Comparison of ENCODE assay signal across 9 mouse cellular contexts in the genomic region with DNA sequence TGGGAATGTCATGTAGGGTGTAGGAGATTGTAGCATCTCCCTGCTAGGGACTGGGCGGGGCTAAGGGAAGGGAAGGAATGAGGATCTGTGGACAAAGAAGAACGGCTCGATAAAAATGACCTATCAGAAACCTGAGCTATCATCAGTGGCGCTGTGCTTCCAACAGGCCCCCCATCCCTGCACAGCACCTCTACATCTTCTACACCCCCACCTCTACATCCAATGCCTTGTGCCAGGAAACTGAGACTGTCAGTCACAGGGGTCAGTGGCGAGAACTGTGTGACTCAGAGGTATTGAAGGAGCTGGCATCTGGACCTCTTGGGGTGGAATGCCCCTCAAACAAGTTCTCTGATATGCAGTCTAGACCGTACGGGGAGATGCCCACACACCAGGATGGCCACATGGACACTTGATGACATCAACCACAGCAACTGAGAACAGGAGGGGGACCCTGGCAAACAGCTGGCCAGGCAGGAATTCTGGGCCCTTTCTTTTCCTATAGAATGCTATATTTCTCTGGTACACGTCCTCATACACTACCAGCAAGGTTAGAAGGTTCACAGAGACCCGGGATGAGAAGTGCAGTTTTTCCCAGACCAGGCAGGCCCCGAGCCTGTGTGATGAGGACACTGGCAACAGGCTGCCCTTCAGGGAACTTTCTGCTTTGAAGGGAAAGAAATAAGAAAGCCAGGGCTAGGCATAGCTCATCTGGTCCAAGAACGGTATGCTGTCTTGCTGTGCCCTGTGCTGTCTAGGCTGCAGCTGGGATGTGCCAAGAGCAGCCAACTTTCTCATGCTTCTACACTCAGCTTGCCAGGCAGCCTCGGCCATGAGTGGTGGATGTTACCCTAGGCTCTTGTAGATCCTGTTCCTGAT. TPM values are rescaled to one million over a fixed set of nuclear protein-coding genes. Genes with fewer than 3 reads are reported as not detected.
DNase-seq lines count a peak whose midpoint lies in the region; ATAC-seq and TF ChIP-seq lines count a peak whose summit lies in the region.
"Had no signal": no experiment of that assay in that cellular context is flagged by ENCODE, and none has a peak within 500 bp of the region (broad histone marks: within the 10 kb centered on the region; RNA-seq: fewer than 3 reads in every experiment).

No protein-coding gene starts in this region.

- peak overlapping the region; percentile 82 for H3K27ac ChIP-seq in layer of hippocampus, adult 2 months
- peak overlapping the region; percentile 95 for H3K27ac ChIP-seq in thymus, adult 2 months (ENCODE audit: control insufficient read depth, insufficient read depth, low read length)
- H3K27ac ChIP-seq in stomach, embryonic 16.5 days (ENCODE audit: low read length), result peak overlapping the region; percentile 80

- H3K27me3 ChIP-seq in thymus, adult 2 months (ENCODE audit: control insufficient read depth, insufficient read depth, low read length), result no peaks in the 10 kb centered on the region
- no peaks in the 10 kb centered on the region for H3K27me3 ChIP-seq in stomach, embryonic 16.5 days (ENCODE audit: control insufficient read depth, insufficient read depth, low read length)

- ATAC-seq in stomach, embryonic 16.5 days (ENCODE audit: insufficient read depth, low FRiP score), result peak; percentile 38; the same call in 1 of the 2 replicates

- H3K9me3 ChIP-seq in stomach, embryonic 16.5 days (replicated peaks; ENCODE audit: control insufficient read depth, low read length), result no peaks in the 10 kb centered on the region

- TF ChIP-seq POLR2A in thymus, adult 2 months (IDR thresholded peaks at IDR 0.05; ENCODE audit: control insufficient read depth, extremely low read depth, insufficient read depth, low read length, poor library complexity), result no peak

- 84% methylated on average over 12 of the region's 12 CpGs for WGBS in thymus, adult 2 months
- 74% methylated on average over 12 of the region's 12 CpGs for whole genome bisulfite sequencing in stomach, embryonic 16.5 days

- H3K4me2 ChIP-seq in stomach, embryonic 16.5 days (ENCODE audit: low read depth, low read length), result no peak overlapping the region

- intact Hi-C loops in heart, postnatal 10 days (cut with DNase I), result no loop called here

- TF ChIP-seq CTCF in layer of hippocampus, adult 2 months (conservative IDR thresholded peaks at IDR 0.05), result no peak
- no peak for TF ChIP-seq CTCF in thymus, adult 2 months (IDR thresholded peaks at IDR 0.05; ENCODE audit: borderline replicate concordance, control insufficient read depth, extremely low read depth, insufficient read depth, low read length, poor library complexity)

- peaks cover 71% of the 10 kb centered on the region for H3K4me1 ChIP-seq in thymus, adult 2 months (replicated peaks; ENCODE audit: control insufficient read depth, insufficient read depth, low read length)
- peaks cover 9% of the 10 kb centered on the region; the same call in 1 of the 2 replicates for H3K4me1 ChIP-seq in stomach, embryonic 16.5 days (ENCODE audit: control insufficient read depth, insufficient read depth, low read length)

- DNase-seq in heart, adult 11 months, result peak; percentile 94
- DNase-seq in heart, postnatal 10 days, result no peak
- no peak for DNase-seq in layer of hippocampus, adult 2 months (ENCODE audit: low spot score in 2 of 2)
- DNase-seq in layer of hippocampus, adult 18-20 months (ENCODE audit: low spot score in 2 of 2), result no peak
- peak; percentile 26 for DNase-seq in thymus, adult 2 months
- DNase-seq in thymus, postnatal 10 days (ENCODE audit: low spot score in 2 of 2), result no peak
- no peak for DNase-seq in ovary, adult 18-20 months (ENCODE audit: low spot score)
- DNase-seq: gastrocnemius, postnatal 10 days had no signal

- H3K36me3 ChIP-seq in thymus, adult 2 months (ENCODE audit: control insufficient read depth, insufficient read depth, low read length), result peaks cover 11% of the 10 kb centered on the region
- no peaks in the 10 kb centered on the region for H3K36me3 ChIP-seq in stomach, embryonic 16.5 days (ENCODE audit: control insufficient read depth, insufficient read depth, low read length)

- H3K4me3 ChIP-seq in layer of hippocampus, adult 2 months, result no peak overlapping the region
- H3K4me3 ChIP-seq in thymus, adult 2 months (ENCODE audit: control insufficient read depth, insufficient read depth, low read length), result no peak overlapping the region
- no peak overlapping the region for H3K4me3 ChIP-seq in stomach, embryonic 16.5 days (replicated peaks; ENCODE audit: low read length)

- H3K9ac ChIP-seq in stomach, embryonic 16.5 days (ENCODE audit: low read length), result peak overlapping the region; percentile 46; the same call in 1 of the 2 replicates

RNA-seq across cellular contexts. Expression of gene Cerk, which starts 16.8 kb away (rescaled TPM):
- total RNA-seq in heart, postnatal 10 days (2021), result 10 to 100 TPM; 40.4 to 45.9 TPM
- total RNA-seq in layer of hippocampus, adult 2 months (2021), result 10 to 100 TPM; 41.6 to 43.0 TPM
- 10 to 100 TPM; 50.0 to 50.7 TPM for total RNA-seq in layer of hippocampus, adult 18-20 months (2021)
- 178 and 180 TPM in 2 replicates for polyA plus RNA-seq in thymus, adult 2 months (2012; rRNA removed)
- 11.4 TPM in 2 replicates for polyA plus RNA-seq in stomach, embryonic 16.5 days (2015; fragmentation: Nextera tagmentation; extraction: Ambion mirVana)

RNA-seq across cellular contexts. Expression of gene Tbc1d22a, which starts 45.1 kb away (rescaled TPM):
- 10 to 100 TPM; 19.0 to 23.1 TPM for total RNA-seq in heart, postnatal 10 days (2021)
- 10 to 100 TPM; 33.2 to 34.7 TPM for total RNA-seq in layer of hippocampus, adult 2 months (2021)
- total RNA-seq in layer of hippocampus, adult 18-20 months (2021), result 10 to 100 TPM; 34.7 to 35.9 TPM
- polyA plus RNA-seq in thymus, adult 2 months (2012; rRNA removed), result 53.1 and 56.5 TPM in 2 replicates
- polyA plus RNA-seq in stomach, embryonic 16.5 days (2015; fragmentation: Nextera tagmentation; extraction: Ambion mirVana), result 11.4 and 12.0 TPM in 2 replicates

Comparison
In these comparisons a context has a peak if more than half of its experiments do, and no peak if none do; other contexts are left out.
1. DNase-seq: peak in heart, adult 11 months (single experiment) and thymus, adult 2 months (single experiment); none in heart, postnatal 10 days (0 of 2), layer of hippocampus, adult 2 months (0 of 2), layer of hippocampus, adult 18-20 months (0 of 2), thymus, postnatal 10 days (0 of 2) and ovary, adult 18-20 months (single experiment).
2. Peak in every context shown above with its lines, with median percentiles within 50 percentile points of each other: H3K27ac ChIP-seq.